Mouse (Mus musculus) small intestine, adult 2 months (tissue): ENCODE results near the gene Lrrc27.

Experiments
- CTCF ChIP-seq: fragments of 200-500 bp; IDR thresholded peaks from 2 replicates; pipeline ENCODE4 v1.5.1; 2012; ENCODE audit warnings: low read depth, mild to moderate bottlenecking, control low read depth, inconsistent platforms, low read length, moderate library complexity, mixed read lengths; ENCODE audit not compliant: insufficient replicate concordance, insufficient read length; ENCODE audit errors: extremely low read depth
- POLR2A ChIP-seq: fragments of 200-500 bp; IDR thresholded peaks from 2 replicates; pipeline ENCODE4 v1.6.1; 2012; ENCODE audit warnings: low read depth, mild to moderate bottlenecking, control low read depth, inconsistent platforms, low read length, moderate library complexity

GRCm38 (mm10) chr7:139221856-139222255 is 9.1 kb downstream of the Lrrc27 start:
- TF ChIP-seq CTCF (no peak), POLR2A (no peak)
